Mouse (Mus musculus) lung, embryonic 15.5 days (tissue): ENCODE results near the gene Gm13889. TPM values are rescaled to one million over a fixed set of nuclear protein-coding genes. Genes with fewer than 3 reads are reported as not detected.

Source experiments
- ATAC-seq: fragments of 200-750 bp; cut with Nextera tagmentation; 2 replicates; pipeline ENCODE4 v1.8.0; 2017; ENCODE audit warnings: moderate number of reproducible peaks, borderline replicate concordance; ENCODE audit not compliant: low FRiP score, low TSS enrichment; ENCODE audit errors: extremely low read depth
- H3K27ac ChIP-seq: fragments of 300-500 bp; sonication (generic); 2 replicates; pipeline ENCODE4 v1.5.1; 2015; ENCODE audit warnings: moderate library complexity, mild to moderate bottlenecking, inconsistent platforms
- H3K27me3 ChIP-seq: fragments of 300-500 bp; sonication (generic); 2 replicates; pipeline ENCODE4 v1.6.1; 2015; ENCODE audit warnings: inconsistent platforms
- H3K36me3 ChIP-seq: fragments of 300-500 bp; sonication (generic); 2 replicates; pipeline ENCODE4 v1.6.1; 2015; ENCODE audit warnings: inconsistent platforms
- H3K4me1 ChIP-seq: fragments of 300-500 bp; sonication (generic); 2 replicates; pipeline ENCODE4 v1.6.1; 2015; ENCODE audit warnings: inconsistent platforms
- H3K4me2 ChIP-seq: fragments of 300-500 bp; sonication (generic); 2 replicates; pipeline ENCODE4 v1.6.1; 2015; ENCODE audit warnings: inconsistent platforms, mild to moderate bottlenecking, moderate library complexity
- H3K4me3 ChIP-seq: fragments of 300-500 bp; sonication (generic); 2 replicates; pipeline ENCODE4 v1.5.1; 2015; ENCODE audit warnings: mild to moderate bottlenecking, inconsistent platforms
- H3K9ac ChIP-seq: fragments of 300-500 bp; sonication (generic); 2 replicates; pipeline ENCODE4 v1.6.1; 2015; ENCODE audit warnings: inconsistent platforms
- H3K9me3 ChIP-seq: fragments of 300-500 bp; sonication (generic); 2 replicates; pipeline ENCODE4 v1.6.1; 2016; ENCODE audit warnings: inconsistent platforms
- WGBS: fragments of 180-500 bp; shearing (Covaris S2); methylation state at CpG from one replicate; pipeline ENCODE4 v1.1.7; 2015; 5-methylcytosine and 5-hydroxymethylcytosine counted together
- polyA plus RNA-seq: library from polyadenylated mRNA; unstranded; fragments of >200 nt; fragmentation: Nextera tagmentation; extraction: Ambion mirVana; gene quantifications from 2 replicates; pipeline ENCODE4 v1.2.1, GENCODE M21; 2015

Gene Gm13889
- polyA plus RNA-seq, 1 experiment from 2014 or later: 32.4 TPM

GRCm38 (mm10) chr2:93976436-93977252, 19.6 kb upstream of the Gm13889 start:
- Histone ChIP-seq H3K4me2 (peak overlapping the region; percentile 88), H3K4me3 (peak overlapping the region; percentile 42), H3K4me1 (peaks cover 21% of the 10 kb centered on the region), H3K36me3 (peaks cover 7% of the 10 kb centered on the region; the same call in 1 of the 2 replicates), H3K27me3 (no peaks in the 10 kb centered on the region), H3K27ac (peak overlapping the region; percentile 57), H3K9ac (peak overlapping the region; percentile 51), H3K9me3 (no peaks in the 10 kb centered on the region)
- peak; percentile 65; the same call in 1 of the 2 replicates for ATAC-seq
- WGBS: 2% methylated on average over 37 of the region's 37 CpGs

DNA sequence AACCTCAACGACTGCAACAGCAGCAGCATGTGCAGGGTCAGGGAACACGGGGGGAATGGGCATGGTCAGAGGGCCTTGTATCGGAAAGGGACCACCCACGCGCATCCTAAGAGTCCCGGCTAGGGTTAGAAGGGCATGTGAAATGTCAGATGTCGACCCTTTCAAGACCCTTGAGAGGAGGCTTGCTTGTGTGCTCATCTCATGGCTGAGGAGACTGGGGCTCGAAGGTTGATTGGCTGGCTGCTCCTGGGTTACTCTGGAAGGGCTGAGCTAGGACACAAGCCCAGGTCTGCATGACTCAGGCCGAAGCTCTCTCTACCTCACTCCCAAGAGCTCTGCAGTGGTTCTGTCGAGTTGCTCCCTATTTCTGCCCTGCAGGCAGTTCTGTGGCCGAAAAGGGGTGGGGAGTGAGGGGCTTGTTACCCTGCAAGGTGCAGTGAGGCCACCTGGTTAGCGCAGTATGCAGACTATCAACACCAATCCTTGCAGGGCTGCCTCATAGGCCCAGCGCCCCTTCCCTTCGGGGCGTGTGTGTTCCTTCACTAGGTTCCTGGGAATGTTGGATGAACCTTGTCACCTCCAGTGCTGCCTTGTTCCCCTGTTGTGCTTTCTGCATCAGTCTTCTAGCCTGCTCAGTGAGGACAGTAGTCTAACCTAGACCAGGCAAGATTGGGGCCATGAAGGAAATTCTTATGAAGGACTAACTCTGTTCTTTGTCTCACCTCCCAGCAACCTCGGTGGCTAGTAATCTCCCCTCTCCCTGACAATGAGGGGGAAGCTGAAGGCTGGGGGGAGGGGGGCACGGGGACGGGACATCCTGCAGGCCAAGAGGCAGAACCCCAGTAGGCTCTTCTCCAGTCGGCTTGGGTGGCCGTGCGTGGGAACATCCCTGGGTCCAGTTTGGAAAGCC, 18.8 kb upstream of the Gm13889 start:
- Histone ChIP-seq H3K36me3 (peaks cover 4% of the 10 kb centered on the region; the same call in 1 of the 2 replicates), H3K9ac (peak overlapping the region; percentile 51), H3K4me2 (peak overlapping the region; percentile 88), H3K27me3 (no peaks in the 10 kb centered on the region), H3K9me3 (no peaks in the 10 kb centered on the region), H3K4me1 (peaks cover 21% of the 10 kb centered on the region), H3K4me3 (peak overlapping the region; percentile 42), H3K27ac (peak overlapping the region; percentile 57; the same call in 1 of the 2 replicates)
- 24% methylated on average over 21 of the region's 21 CpGs for whole genome bisulfite sequencing
- peak; percentile 4; the same call in 1 of the 2 replicates for ATAC-seq

GRCm38 (mm10) chr2:93975041-93975440, 18.0 kb upstream of the Gm13889 start:
- peaks cover 21% of the 10 kb centered on the region for H3K4me1 ChIP-seq
- H3K4me2 ChIP-seq: no peak overlapping the region
- H3K4me3 ChIP-seq: no peak overlapping the region
- no peaks in the 10 kb centered on the region; the same call in 1 of the 2 replicates for H3K36me3 ChIP-seq
- H3K27ac ChIP-seq: no peak overlapping the region
- no peaks in the 10 kb centered on the region for H3K27me3 ChIP-seq
- no peak overlapping the region for H3K9ac ChIP-seq
- no peak for ATAC-seq
- H3K9me3 ChIP-seq: no peaks in the 10 kb centered on the region
- WGBS: 49% methylated on average over 7 of the region's 7 CpGs

DNA sequence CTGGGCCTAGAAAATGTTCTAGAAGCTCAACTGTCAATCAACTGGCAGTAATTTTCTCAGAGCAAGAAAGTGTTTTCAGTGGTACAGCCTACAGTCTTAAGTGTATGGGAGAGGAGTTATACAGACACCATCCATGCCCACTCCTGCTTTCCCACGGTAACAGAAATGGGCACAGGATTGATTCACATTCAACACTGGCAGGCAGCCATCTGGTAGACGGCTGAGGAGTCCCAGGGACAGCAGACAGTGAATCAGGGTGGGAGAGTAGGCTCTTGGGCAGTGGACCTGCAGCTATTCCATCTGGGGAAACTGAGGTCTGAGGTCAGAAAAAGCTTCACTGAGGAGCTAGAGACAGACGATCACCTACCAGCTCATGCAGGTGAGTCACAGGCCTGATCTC, 14.6 kb upstream of the Gm13889 start:
- WGBS: 56% methylated on average over 3 of the region's 3 CpGs
- no peaks in the 10 kb centered on the region for H3K9me3 ChIP-seq

DNA sequence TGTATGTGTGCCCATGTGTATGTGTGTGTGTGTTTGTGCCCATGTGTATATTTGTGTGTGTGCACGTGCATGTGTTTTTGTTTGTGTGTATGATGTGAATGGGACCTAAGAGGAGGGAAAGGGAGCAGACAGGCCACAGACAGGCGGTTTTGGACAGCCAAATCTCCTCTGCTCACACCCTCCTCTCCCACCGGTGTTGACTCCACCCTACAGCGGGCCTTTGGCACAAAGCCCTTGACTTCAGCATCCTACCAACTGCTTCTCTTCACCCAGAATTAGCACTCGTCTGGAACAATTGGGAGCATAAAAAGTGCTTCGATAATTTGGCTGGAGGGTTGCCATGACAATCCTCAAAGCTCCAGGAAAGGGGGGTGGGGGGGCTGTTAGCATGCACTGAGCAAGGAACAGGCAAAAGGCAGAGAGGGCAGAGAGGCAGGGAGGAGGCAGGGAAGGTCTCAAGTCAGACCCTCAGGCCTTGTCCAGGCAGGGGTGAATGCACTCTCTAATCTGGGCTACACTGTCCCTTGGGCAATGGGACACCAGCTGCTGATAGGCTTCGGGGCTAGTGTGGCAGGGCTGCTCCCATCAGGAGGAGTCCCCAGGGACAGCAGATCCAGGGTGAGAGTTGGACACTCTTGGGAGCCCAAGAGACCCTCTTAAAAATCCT, 7.6 kb upstream of the Gm13889 start:
- Histone ChIP-seq H3K9ac (no peak overlapping the region), H3K4me3 (no peak overlapping the region), H3K4me1 (peaks cover 8% of the 10 kb centered on the region; the same call in 1 of the 2 replicates), H3K27ac (no peak overlapping the region), H3K36me3 (no peaks in the 10 kb centered on the region), H3K4me2 (no peak overlapping the region), H3K27me3 (no peaks in the 10 kb centered on the region), H3K9me3 (no peaks in the 10 kb centered on the region)
- peak; percentile 40; the same call in 1 of the 2 replicates for ATAC-seq
- WGBS: 36% methylated on average over 7 of the region's 7 CpGs

More for the DNA sequence above, 14.6 kb upstream of the Gm13889 start:
- peaks cover 11% of the 10 kb centered on the region for H3K4me1 ChIP-seq
- H3K4me3 ChIP-seq: no peak overlapping the region
- H3K27me3 ChIP-seq: no peaks in the 10 kb centered on the region
- no peak for ATAC-seq
- H3K27ac ChIP-seq: no peak overlapping the region
- H3K4me2 ChIP-seq: no peak overlapping the region
- H3K9ac ChIP-seq: no peak overlapping the region
- no peaks in the 10 kb centered on the region for H3K36me3 ChIP-seq

- Histone ChIP-seq H3K27me3 (no peaks in the 10 kb centered on the region), H3K27ac (no peak overlapping the region), H3K4me1 (peaks cover 8% of the 10 kb centered on the region; the same call in 1 of the 2 replicates), H3K9ac (no peak overlapping the region), H3K4me3 (no peak overlapping the region), H3K36me3 (no peaks in the 10 kb centered on the region), H3K4me2 (no peak overlapping the region), H3K9me3 (no peaks in the 10 kb centered on the region)
- ATAC-seq: no peak
- 60% methylated on average over 1 of the region's 1 CpGs for WGBS
Observed at GRCm38 (mm10) chr2:93963802-93964201, 6.8 kb upstream of the Gm13889 start.

DNA sequence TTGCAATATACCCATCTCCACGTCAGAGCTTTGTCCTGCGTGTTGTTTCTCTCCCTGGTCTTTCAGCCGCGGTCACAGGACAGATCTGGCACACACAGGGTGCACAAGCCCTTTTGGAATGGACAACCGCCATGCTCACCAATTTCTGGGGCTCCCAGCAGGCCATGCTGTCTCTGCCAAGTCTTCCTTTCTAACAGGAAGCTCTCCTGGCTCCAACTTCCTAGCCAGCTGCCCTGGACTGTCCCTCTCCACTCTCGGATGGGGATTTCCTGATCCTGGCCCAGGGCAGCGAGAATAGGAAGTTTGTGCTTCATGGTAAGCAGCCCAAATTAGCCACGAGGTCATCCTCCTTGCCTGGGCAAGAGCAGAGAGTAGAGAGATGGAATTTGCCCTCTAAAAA, 4.7 kb upstream of the Gm13889 start:
- no peak for ATAC-seq
- Histone ChIP-seq H3K9me3 (no peaks in the 10 kb centered on the region), H3K36me3 (no peaks in the 10 kb centered on the region), H3K27ac (no peak overlapping the region), H3K4me3 (no peak overlapping the region), H3K27me3 (peaks cover 18% of the 10 kb centered on the region; the same call in 1 of the 2 replicates), H3K9ac (no peak overlapping the region), H3K4me2 (no peak overlapping the region), H3K4me1 (peaks cover 12% of the 10 kb centered on the region; the same call in 1 of the 2 replicates)
- WGBS: 70% methylated on average over 8 of the region's 8 CpGs

- no peaks in the 10 kb centered on the region for H3K9me3 ChIP-seq
- no peaks in the 10 kb centered on the region for H3K36me3 ChIP-seq
- WGBS: 69% methylated on average over 8 of the region's 8 CpGs
- no peak overlapping the region for H3K27ac ChIP-seq
- H3K9ac ChIP-seq: no peak overlapping the region
- H3K27me3 ChIP-seq: peaks cover 26% of the 10 kb centered on the region
- H3K4me1 ChIP-seq: peaks cover 26% of the 10 kb centered on the region
- H3K4me2 ChIP-seq: no peak overlapping the region
- no peak for ATAC-seq
- H3K4me3 ChIP-seq: no peak overlapping the region
Observed at GRCm38 (mm10) chr2:93959346-93959745, 2.3 kb upstream of the Gm13889 start.

DNA sequence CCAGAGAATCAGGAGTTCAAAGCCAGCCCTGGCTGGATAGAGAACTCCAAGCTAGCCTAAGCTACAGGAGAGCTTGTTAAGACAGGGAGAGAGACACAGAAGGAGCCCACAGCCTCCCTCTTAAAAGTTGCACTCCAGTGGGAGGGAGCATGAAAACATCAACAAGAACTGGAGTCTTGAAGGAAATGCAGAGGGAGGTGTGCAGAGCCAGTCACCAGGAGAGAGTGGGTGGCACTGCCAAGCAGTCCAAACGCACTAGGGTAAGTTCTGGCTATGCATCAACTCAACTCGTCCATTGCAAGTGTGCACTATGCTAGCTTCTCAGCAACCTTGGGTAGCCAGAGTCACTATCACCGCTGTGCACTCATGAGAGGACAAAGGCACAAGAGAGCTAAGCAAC, 1.2 kb upstream of the Gm13889 start:
- Histone ChIP-seq H3K4me1 (peaks cover 31% of the 10 kb centered on the region), H3K9ac (no peak overlapping the region), H3K4me3 (no peak overlapping the region), H3K27ac (no peak overlapping the region), H3K4me2 (no peak overlapping the region), H3K27me3 (peaks cover 26% of the 10 kb centered on the region), H3K9me3 (no peaks in the 10 kb centered on the region), H3K36me3 (no peaks in the 10 kb centered on the region)
- 63% methylated on average over 3 of the region's 3 CpGs for WGBS
- no peak for ATAC-seq

DNA sequence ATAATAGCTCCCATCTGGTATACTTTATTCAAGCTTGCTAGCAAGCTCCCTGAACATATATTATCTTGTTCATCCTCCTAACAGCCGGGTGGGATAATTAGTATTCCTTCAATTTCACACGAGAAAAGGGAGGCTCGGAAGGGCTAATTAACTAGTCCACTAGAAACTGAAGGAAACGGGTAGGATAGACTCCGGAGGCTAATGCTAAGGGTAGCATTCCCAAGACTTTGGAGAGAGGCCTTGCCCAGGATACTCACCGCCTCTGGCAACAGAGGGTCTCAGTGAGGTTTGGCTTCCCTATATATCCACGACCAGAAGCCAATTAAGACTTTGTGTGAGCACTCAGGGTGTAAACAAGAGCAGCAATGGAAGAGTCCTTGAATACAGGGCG, 779 bp upstream of the Gm13889 start:
- H3K27ac ChIP-seq: no peak overlapping the region; the same call in 1 of the 2 replicates
- H3K9ac ChIP-seq: no peak overlapping the region
- H3K4me2 ChIP-seq: no peak overlapping the region
- H3K36me3 ChIP-seq: no peaks in the 10 kb centered on the region
- 61% methylated on average over 8 of the region's 8 CpGs for WGBS
- H3K27me3 ChIP-seq: peaks cover 26% of the 10 kb centered on the region
- no peak overlapping the region for H3K4me3 ChIP-seq
- H3K4me1 ChIP-seq: peaks cover 31% of the 10 kb centered on the region
- no peak for ATAC-seq
- H3K9me3 ChIP-seq: no peaks in the 10 kb centered on the region

DNA sequence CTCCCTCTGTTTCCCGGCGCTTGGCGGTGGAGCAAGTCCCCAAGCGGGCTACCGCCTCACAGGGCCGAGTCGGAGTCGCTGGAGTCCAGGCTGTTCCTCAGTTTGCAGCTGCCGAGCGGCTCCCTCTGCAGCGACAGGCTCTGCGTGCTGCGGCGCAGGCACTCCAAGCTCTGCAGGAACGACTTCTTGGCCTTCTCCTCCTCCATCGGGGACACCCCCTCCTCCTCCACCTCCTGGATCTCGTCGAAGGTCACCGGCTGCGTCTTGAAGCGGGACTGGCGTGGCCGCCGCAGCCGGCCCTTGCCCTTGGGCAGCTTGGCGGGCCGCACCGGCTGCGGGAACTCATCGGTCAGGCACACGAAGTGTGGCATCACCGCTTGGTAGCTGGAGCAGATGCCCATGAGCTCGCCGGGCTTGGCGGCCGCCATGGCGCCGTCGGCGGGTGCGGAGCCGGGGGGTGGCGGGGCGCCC, 635 bp downstream of the Gm13889 start:
- H3K9ac ChIP-seq: peak overlapping the region; percentile 76
- no peaks in the 10 kb centered on the region for H3K36me3 ChIP-seq
- H3K4me2 ChIP-seq: peak overlapping the region; percentile 85
- WGBS: 1% methylated on average over 44 of the region's 44 CpGs
- peak overlapping the region; percentile 65 for H3K4me3 ChIP-seq
- peak overlapping the region; percentile 85 for H3K27ac ChIP-seq
- peaks cover 27% of the 10 kb centered on the region for H3K4me1 ChIP-seq
- ATAC-seq: peak; percentile 43; the same call in 1 of the 2 replicates
- no peaks in the 10 kb centered on the region for H3K9me3 ChIP-seq
- H3K27me3 ChIP-seq: peaks cover 30% of the 10 kb centered on the region
